Mouse (Mus musculus) monocyte, adult 5-6 weeks (primary cell): ENCODE measurements around the gene Hibch. TPM values are rescaled to one million over a fixed set of nuclear protein-coding genes. Genes with fewer than 3 reads are reported as not detected.
"Not testable (repeated sequence)": the region's sequence is repeated elsewhere in the genome, so short reads cannot be mapped to it uniquely, and the experiment has no call there.

Experiments
- ATAC-seq: fragments of 153-309, 156-312 bp; replicated peaks from 2 replicates; pipeline ENCODE4 v1.8.0; 2017; ENCODE audit warnings: mild to moderate bottlenecking; ENCODE audit not compliant: low TSS enrichment, insufficient number of reproducible peaks, severe bottlenecking, poor library complexity, low FRiP score
- total RNA-seq: library from RNA; stranded (forward); fragments of 200-1000, 200-491, 200-594 nt; gene quantifications from 3 replicates; pipeline ENCODE4 v1.2.3, GENCODE M21; 2017

The Hibch gene
- total RNA-seq, 1 experiment from 2014 or later: 21.9 TPM

DNA sequence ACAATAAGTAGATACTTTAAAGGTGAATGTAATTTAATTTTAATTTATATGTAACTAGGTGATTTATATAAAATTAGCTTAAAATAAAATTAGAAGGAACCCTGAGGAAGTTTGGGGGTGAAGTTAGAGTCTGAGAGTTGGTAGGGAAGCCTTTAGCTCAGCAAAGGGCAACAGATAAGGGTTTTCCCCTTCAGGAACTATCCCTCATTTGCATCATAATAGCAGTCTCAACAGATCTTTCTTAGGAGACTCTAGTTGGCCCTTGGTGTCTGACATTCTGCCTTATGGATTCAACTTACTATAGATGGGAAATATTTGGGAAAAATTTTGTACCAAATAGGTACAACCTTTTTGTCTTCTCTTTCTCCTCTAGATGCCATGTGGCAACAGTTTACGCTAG lies 19.5 kb downstream of the Hibch start:
- no peak for ATAC-seq

DNA sequence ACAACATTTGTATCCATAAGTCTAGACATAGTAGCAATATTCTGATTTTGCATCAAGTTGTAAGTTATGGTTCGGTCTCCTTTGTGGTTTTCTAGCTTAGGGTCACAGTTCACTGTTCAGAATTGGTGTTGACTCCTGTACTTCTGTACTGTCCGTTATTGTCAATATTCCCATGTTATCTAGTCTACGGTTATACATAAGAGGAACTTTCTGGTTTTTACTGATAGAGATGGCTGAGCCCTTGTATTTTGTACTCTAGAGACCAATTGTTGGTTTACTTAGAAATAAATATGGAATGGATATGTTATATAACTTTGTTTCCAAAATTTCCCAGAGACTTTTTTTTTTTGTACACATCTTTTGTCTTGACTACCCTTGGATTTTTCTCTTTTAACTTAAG lies 21.3 kb downstream of the Hibch start:
- no peak for ATAC-seq

DNA sequence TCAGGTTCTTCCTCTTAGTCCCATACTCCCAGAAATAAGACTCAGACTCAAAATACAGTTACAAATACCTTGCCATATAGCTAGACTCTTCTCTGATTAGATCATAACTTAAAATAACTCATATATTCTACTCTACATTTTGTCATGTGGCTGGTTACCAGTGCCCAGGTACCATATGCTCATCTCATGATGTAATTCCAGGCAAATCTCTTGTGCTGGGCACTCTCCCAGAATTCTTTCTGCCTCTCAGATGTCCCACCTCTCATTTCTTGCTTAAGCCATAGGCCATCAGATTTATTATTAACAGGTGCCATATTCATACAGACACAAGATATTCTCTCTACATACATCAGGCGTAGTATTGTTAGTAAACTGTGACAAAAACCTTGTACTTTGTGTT lies 23.1 kb downstream of the Hibch start:
- no peak for ATAC-seq

DNA sequence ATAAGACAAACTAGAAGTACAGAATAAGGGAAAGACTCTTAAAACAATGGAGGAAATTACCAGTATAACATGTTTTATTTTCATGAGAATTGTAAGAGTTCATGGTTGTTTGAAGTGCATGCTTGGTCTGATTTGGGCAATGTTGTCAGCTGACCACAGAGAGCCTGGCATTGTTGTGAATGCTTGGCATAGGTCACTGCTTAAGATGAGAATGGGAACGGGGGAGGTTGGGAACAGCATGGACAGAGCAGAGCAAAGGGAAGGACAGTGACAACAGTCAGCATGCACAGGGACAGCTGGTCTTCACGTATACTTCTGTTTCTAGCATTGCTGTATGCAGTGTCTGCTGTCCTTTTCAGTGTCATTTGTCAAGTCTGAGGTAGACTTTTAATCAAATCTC lies 39.5 kb downstream of the Hibch start:
- no peak for ATAC-seq

DNA sequence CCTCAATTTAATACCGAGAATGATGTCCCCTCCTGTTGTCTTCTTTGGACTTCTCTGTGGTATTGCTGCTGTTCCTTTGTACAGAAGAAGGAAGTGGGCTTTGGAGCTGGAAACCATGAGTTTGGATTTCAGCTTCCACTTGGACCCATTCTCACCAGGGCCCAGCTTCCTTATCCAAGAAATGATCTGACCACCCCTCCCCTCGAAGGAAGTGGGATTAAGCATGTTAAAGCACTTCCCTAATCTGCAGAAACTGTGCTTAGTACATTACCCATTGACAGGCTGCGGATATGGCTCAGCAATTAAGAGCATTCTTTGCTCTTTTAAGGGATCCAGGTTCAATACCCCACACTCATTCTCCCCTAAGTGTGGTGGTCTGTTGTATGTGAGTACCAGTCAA lies 65.1 kb downstream of the Hibch start:
- ATAC-seq: no peak

DNA sequence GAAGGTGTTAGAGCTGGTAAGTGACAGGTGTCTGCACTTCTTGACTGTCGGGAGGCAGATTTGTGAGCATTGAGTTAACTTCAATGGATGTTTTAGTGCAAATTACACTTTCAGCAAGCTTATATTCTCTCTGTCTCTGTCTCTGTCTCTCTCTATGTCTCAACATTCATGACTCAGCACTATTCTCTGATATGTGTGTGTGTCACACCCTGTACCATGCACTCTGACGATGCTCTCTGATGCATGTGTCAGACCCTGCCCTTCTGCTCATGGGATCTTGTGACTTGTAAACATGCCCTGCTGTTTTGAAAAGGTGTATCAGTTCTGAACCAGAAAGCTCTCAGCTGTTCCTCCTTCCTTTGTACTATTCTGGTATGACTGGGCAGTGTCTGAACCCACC lies 71.9 kb downstream of the Hibch start:
- no peak for ATAC-seq

DNA sequence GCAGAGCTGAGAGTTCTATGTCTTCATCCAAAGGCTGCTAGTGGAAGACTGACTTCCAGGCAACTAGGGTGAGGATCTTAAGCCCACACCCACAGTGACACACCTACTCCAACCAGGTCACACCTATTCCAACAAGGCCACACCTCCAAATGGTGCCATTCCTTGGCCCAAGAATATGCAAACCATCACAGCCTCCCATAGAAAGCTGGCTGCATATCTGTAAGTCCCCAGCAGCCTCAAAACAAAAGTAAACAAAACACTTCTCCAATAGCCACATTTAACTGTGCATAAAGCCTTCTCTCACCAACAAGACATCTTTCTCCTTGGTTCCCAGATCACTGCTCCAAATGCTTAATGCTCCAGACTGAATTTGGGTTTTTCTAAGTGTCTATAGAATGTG lies 74.2 kb downstream of the Hibch start:
- not testable (repeated sequence) for ATAC-seq

DNA sequence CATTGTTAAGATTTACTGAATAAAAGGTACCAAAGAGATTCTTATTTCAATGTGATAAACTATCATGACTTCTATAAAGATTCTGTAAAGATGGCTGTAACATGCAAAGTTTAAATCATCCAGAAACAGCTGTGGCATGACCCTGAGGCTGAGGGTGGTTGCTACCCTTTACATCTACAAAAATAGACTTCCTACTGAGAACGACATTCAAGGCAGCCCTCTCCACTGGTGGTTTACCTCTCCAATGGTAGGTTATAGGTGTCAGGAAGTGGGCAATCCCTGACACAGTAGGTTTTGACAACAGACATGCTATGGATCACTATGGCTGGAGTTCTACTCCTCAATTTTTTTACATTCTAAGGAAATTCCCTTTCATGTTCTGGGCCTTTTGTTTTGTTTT lies 79.8 kb downstream of the Hibch start:
- ATAC-seq: not testable (repeated sequence)

DNA sequence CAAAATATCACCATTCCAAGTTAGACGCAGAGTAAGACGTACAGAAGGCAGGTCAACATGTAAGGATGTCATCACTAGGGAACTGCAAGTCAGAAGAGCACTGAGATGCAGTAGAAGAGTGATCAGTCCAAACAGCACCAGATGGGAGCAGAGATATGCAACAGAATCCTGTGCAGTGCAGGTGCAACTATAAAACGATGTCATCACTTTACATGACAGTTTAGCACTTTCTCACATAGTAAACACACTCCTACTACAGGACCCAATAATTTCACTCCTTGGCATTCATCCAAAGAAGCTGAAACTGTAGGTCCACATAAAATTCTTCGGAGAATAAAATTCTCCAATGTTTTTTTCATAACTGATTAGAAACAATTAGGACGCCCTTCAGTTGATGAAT lies 89.8 kb downstream of the Hibch start:
- no peak for ATAC-seq

DNA sequence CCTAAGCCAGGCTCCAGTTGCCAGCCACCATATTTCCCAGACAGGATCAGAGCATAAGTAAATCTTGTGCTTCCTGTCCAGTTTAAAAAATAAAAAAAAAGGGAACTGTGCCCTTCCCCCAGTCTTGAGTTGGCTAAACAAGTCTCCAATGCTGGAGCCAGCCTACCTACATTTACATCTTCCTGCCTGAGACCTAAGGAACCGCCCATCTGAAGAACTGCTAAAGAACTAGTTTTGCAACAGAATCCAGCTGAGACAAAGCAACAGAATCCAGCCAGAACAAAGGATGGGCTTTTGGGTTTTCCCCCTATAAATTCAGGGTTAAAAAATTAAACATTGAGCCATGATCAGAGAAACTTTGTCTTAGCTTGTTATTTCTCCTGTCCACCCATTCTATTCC lies 94.3 kb downstream of the Hibch start:
- ATAC-seq: no peak

DNA sequence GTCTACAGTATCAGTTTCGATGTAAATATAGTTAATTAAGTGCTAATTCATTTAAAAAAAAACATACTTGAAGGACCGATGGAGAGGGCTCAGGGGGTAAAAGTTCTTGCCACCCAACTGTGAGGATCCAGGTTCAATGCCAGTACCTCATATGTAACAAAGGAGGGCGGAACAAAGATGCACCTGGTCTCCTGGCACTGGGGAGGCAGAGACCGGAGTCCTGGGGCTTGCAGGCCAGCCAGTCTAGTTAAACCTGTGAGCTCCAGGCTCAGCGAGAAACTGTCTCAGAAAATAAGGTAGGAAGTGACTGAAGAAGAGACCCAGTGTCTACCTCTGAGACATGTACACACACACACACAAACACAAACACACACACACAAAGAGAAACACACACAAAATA lies 103.2 kb downstream of the Hibch start:
- ATAC-seq: no peak

DNA sequence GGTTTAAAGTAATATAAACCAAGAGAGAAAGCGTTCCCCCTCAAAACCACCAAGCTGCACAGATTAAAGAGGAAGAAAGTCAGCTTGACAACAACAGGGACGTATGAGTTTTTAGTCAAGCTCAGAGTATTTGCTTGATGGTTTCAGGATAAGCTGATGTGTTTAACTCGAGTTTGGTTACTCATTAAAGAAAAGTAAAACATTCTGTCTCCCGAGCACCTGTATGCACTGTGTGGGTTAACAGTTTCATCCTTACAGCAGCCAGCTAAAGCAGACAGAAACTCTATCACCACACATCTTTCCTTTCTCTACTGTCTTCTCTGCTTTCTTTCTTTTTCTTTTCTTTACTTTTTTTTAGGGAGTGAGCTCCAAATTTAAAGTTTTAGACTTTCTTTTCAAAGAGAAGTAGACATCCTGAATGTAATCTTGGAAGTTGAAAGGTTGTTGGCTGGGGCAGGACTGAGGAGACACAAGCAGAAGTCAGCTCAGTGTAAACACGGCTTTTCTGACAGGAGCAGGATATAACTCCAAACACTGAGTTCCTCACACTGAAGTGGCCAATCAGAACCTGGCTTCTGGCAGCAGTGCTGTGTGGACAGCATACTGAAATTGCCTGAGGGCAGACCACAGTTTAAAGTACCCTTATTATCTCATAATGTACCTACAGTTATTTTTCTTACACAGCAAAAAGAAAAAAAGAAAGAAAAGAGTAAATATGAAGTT lies 106.6 kb downstream of the Hibch start:
- ATAC-seq: no peak

DNA sequence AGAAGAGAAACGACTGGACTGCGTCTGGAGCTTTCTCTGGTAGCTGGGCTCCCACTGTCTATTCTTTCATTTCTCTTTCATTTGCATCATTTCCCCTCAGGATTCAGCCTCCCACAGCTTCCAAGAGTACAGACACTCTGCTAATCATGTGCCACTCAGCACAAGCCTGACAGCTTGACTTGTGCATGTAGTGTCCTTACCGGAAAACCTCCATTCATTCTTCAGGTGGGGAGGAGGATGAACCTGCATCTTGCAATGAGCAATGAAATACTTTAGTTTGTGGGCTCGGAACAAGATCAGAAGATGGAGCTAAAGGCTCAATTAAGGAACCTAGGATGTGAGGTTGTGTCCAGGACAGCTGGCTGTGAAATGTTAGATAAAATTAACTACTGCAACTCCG lies 107.4 kb downstream of the Hibch start:
- no peak for ATAC-seq

DNA sequence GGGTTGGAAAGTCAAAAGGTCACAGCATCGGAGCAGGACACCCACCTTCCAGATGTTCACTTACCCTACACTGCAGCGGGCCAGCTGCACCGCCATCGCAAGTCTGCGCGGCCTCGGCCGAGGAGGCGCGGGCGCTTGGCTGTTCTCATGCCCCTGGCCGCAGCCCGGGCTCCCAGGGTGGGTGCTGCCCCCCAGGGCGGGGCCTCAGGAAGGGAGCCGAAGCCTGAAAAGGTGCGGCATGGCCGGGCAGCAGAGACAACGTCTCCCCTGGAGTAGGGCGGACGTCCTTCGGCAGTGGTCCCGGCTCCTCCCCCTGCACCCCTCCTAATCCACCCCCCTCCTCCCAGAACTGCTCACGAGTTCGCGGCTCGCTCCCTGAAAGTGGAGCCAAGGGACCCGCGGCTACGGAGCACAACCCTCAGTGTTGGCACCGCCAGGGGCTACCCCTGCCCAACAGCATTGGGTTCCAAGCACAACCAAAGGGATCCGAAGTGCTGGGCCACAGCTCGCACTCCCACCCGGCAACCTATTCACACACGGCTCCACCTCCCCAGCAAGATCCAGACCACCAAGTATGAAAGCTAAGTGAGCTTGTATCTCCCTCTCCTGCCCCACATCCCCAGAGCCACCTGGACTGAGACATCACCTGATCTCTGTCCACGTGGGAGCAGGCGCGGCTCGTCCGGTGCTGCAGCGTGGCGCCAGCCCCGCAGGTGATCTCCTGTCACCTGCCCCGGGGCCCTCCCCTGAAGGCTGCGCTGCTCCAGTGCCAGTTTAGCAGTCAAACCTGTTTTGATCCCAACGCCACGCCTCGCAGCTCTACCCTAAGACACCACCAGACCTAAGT lies 108.0 kb downstream of the Hibch start:
- no peak for ATAC-seq

DNA sequence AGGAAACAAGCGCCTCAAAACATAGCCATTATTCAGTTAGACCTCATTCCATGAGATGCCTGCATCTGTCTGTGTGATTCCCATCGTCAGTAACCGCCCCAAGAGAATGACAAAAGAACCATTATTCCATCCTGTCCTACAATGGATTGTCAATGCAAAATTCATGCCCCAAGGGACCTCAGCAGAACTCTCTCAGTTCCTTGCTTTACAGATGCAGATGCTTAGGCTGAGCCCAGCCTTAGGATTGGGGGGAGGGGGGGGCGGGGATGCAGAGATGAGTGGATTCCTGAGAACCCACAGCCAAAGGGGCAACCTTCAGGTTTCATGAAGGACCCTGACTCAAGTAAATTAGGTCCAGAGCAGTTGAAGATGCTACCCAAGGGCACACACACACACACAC lies 108.8 kb downstream of the Hibch start:
- no peak for ATAC-seq

DNA sequence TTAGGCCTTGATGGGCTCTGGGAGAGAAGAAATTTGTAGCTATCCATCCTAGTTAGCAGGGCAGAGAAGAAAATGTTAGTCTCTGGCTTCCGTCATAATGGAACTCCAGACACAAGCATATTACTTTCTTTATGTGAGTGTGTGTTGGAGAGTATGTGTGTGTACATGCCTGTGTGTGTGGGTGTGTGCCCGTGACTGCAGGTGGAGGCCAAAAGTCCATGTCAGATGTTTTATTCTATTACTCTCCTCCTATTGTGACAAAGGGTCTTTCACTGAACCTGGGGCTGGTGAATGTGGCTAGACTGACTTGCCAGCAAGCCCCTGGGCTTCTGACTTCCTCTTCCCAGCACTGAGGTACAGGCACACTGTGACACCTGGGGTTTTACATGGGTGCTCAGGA lies 109.7 kb downstream of the Hibch start:
- no peak for ATAC-seq

DNA sequence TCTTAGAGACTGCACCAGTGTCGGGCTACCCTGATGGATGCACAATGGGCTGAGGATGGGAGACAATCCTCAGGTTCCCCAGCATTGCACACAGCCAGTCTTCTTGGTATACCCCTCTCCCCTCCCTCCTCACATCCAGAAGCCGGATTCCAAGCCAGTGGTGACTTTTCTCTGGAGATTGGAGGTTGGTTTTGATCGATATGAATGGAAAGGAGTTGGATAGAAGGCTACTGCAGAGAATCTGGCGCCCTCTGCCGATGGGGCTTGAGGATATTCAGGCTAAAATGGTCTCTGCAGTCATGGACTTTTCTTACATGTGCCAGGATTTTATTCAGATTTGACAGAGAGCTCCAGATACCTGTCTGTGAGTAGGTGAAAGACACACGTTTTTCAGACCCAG lies 110.4 kb downstream of the Hibch start:
- no peak for ATAC-seq

DNA sequence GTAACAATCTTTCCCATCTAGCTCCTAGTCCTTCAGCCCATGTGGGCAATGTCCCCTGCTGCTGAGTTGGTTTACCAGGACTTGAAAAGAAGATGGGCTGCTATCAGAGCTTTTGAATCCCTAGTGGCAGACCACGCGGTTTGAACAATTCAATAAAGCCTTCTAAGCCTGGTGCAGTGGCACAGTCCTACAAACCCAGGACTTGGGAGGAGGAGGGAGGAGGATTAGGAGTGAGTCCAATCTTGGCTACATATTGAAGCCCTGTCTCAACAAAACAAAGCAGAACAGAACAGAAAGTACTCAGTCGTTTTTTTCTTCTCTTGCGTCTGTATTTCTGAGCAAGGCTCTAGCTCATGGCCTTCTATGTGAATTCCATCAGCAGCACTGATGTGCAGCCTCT lies 112.0 kb downstream of the Hibch start:
- no peak for ATAC-seq

DNA sequence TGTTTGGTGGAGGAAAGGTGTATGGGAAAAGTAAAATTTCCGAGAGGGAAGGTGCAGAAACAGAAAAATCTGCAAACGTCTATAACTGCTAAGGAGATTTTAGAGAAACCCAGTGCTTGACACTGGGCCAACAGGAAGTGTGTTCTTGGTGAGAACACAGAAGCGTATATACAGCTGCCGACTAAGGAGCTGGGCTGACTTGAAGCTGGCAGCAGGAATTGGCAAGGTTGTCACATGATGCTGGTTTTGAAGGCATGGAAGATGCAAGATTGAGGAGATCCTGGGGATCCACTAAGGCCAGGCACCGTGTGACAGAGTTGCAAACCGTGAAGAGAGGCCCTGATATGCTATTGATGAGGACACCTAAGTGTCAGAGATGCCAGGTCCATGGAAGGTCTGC lies 115.5 kb downstream of the Hibch start:
- ATAC-seq: no peak

DNA sequence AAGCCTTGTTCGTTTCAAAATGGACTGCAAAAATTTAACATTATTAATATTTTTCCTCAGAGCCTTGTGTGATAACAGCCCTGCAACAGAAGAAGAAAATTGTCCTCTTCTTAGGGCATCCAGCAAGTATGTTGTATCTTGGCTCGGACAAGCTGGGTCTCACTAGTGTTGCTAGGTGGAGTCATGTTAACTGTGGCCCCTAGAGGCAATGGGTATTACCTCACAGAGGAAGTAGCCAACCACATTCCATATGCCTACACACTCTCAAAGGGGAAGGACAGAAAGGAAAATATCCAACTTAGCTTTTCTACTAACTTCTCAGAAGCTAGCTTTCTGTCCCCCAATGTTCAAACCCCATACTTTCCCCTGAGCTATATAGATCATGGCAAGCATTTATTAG lies 118.4 kb downstream of the Hibch start:
- no peak for ATAC-seq
